18 mouse cellular contexts compared by ENCODE assay signal in the genomic region with DNA sequence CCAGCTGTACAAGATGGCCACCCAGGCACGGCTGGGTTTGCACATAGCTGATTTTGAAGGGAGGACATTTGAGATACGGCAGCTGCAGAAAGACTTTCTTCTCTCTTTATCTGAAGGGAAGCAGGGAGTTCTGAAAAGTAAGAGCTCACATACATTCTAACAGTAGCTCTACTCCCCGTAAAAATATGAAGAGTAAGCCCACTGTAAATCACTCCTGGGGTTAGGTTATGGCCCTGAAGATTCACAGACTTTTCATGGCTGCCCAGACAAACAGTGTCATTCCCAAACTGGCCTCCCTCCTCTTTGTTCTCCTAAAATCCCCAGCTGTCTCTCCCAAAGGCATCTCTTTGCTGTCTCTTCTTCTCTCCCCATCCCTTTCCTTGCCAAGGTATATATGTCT. TPM values are rescaled to one million over a fixed set of nuclear protein-coding genes. Genes with fewer than 3 reads are reported as not detected.
DNase-seq lines count a peak whose midpoint lies in the region; ATAC-seq and TF ChIP-seq lines count a peak whose summit lies in the region.
"Had no signal": no experiment of that assay in that cellular context is flagged by ENCODE, and none has a peak within 500 bp of the region (broad histone marks: within the 10 kb centered on the region; RNA-seq: fewer than 3 reads in every experiment).

No protein-coding gene starts in this region.

- no peaks in the 10 kb centered on the region for H3K4me1 ChIP-seq in kidney, embryonic 14.5 days (ENCODE audit: control insufficient read depth, insufficient read depth, low read length)
- no peaks in the 10 kb centered on the region for H3K4me1 ChIP-seq in kidney, postnatal 0 days (replicated peaks; ENCODE audit: insufficient read depth, low read length)
- H3K4me1 ChIP-seq in kidney, embryonic 15.5 days: 0 out of 2 replicates have a peak, but pooled peaks cover 5% of the 10 kb centered on the region

- 50% methylated on average over 3 of the region's 3 CpGs for WGBS in kidney, embryonic 14.5 days
- WGBS in kidney, postnatal 0 days: 29% methylated on average over 3 of the region's 3 CpGs
- WGBS in kidney, embryonic 15.5 days: 50% methylated on average over 3 of the region's 3 CpGs

- H3K4me2 ChIP-seq in kidney, embryonic 14.5 days (replicated peaks; ENCODE audit: low read depth, low read length): no peak overlapping the region
- no peak overlapping the region for H3K4me2 ChIP-seq in kidney, postnatal 0 days (ENCODE audit: low read length)
- no peak overlapping the region for H3K4me2 ChIP-seq in kidney, embryonic 15.5 days

- H3K27ac ChIP-seq in kidney, embryonic 14.5 days (ENCODE audit: low read depth, low read length): no peak overlapping the region
- no peak overlapping the region for H3K27ac ChIP-seq in kidney, postnatal 0 days
- no peak overlapping the region for H3K27ac ChIP-seq in kidney, embryonic 15.5 days

- H3K9me3 ChIP-seq in kidney, embryonic 14.5 days (ENCODE audit: control insufficient read depth, low read length): no peaks in the 10 kb centered on the region
- no peaks in the 10 kb centered on the region for H3K9me3 ChIP-seq in kidney, postnatal 0 days (replicated peaks; ENCODE audit: low read length)
- H3K9me3 ChIP-seq in kidney, embryonic 15.5 days (replicated peaks): no peaks in the 10 kb centered on the region
- H3K9me3 ChIP-seq: G1E had no signal

- no peak overlapping the region for H3K4me3 ChIP-seq in kidney, embryonic 14.5 days (ENCODE audit: low read length)
- no peak overlapping the region for H3K4me3 ChIP-seq in kidney, postnatal 0 days (replicated peaks; ENCODE audit: low read depth, low read length)
- H3K4me3 ChIP-seq in kidney, embryonic 15.5 days (replicated peaks): no peak overlapping the region

- ATAC-seq in kidney, embryonic 14.5 days (ENCODE audit: low FRiP score, low TSS enrichment): peak; percentile 55; the same call in 1 of the 2 replicates
- no peak for ATAC-seq in kidney, postnatal 0 days (replicated peaks; ENCODE audit: low FRiP score, low read depth)
- ATAC-seq in kidney, embryonic 15.5 days (replicated peaks; ENCODE audit: low FRiP score): no peak
- ATAC-seq: activated CD4-positive, CD25-positive, alpha-beta regulatory T cell, adult 4 months; CD4-positive, CD25-positive, alpha-beta regulatory T cell, adult 4 months; Patski had no signal

- no peak overlapping the region for H3K9ac ChIP-seq in kidney, embryonic 14.5 days (ENCODE audit: low read depth, low read length)
- no peak overlapping the region for H3K9ac ChIP-seq in kidney, postnatal 0 days (ENCODE audit: low read depth, low read length)
- H3K9ac ChIP-seq in kidney, embryonic 15.5 days: no peak overlapping the region

- no peaks in the 10 kb centered on the region for H3K27me3 ChIP-seq in kidney, embryonic 14.5 days (ENCODE audit: control insufficient read depth, insufficient read depth, low read length)
- H3K27me3 ChIP-seq in kidney, postnatal 0 days (ENCODE audit: insufficient read depth, low read length): no peaks in the 10 kb centered on the region
- H3K27me3 ChIP-seq in kidney, embryonic 15.5 days: no peaks in the 10 kb centered on the region
- H3K27me3 ChIP-seq: Patski had no signal

- no peaks in the 10 kb centered on the region for H3K36me3 ChIP-seq in kidney, embryonic 14.5 days (ENCODE audit: control insufficient read depth, insufficient read depth, low read length)
- no peaks in the 10 kb centered on the region for H3K36me3 ChIP-seq in kidney, postnatal 0 days (ENCODE audit: insufficient read depth, low read length)
- no peaks in the 10 kb centered on the region for H3K36me3 ChIP-seq in kidney, embryonic 15.5 days
- H3K36me3 ChIP-seq: G1E had no signal

- TF ChIP-seq CTCF in kidney, postnatal 0 days (IDR thresholded peaks at IDR 0.05; ENCODE audit: low read depth): no peak

- no peak for DNase-seq in kidney, adult 11 months
- peak; percentile 53 for DNase-seq in kidney, postnatal 0 days (ENCODE audit: low spot score)
- DNase-seq: adrenal gland, adult 2 months; adrenal gland, adult 8-10 months; adrenal gland, postnatal 10 days; adrenal gland, postnatal 14 days; adrenal gland, postnatal 25 days; adrenal gland, postnatal 36 days; B cell, adult 2 months; cerebellum, adult 11 months; cerebellum, adult 11-12 months; cerebellum, adult 18-20 months had no signal

RNA-seq across cellular contexts. Expression of a gene that starts 24.9 kb away (rescaled TPM):
- 194 and 243 TPM in 2 replicates for polyA plus RNA-seq in kidney, embryonic 14.5 days (2014; fragmentation: Nextera tagmentation; extraction: Ambion mirVana)
- polyA plus RNA-seq in kidney, postnatal 0 days (2015; fragmentation: Nextera tagmentation; extraction: Ambion mirVana): 269 and 299 TPM in 2 replicates
- polyA plus RNA-seq in kidney, embryonic 15.5 days (2015; fragmentation: Nextera tagmentation; extraction: Ambion mirVana): 249 and 265 TPM in 2 replicates

RNA-seq across cellular contexts. Expression of a gene that starts 43.0 kb away (rescaled TPM):
- 7.2 and 7.4 TPM in 2 replicates for polyA plus RNA-seq in kidney, embryonic 14.5 days (2014; fragmentation: Nextera tagmentation; extraction: Ambion mirVana)
- polyA plus RNA-seq in kidney, postnatal 0 days (2015; fragmentation: Nextera tagmentation; extraction: Ambion mirVana): 2.6 and 3.6 TPM in 2 replicates
- polyA plus RNA-seq in kidney, embryonic 15.5 days (2015; fragmentation: Nextera tagmentation; extraction: Ambion mirVana): 5.2 and 5.5 TPM in 2 replicates
- polyA plus RNA-seq: CD4-positive, CD25-positive, alpha-beta regulatory T cell, adult 4 months; G1E had no signal
